Mouse (Mus musculus): ENCODE measurements around the gene Hist1h3b. TPM values are rescaled to one million over a fixed set of nuclear protein-coding genes. Genes with fewer than 3 reads are reported as not detected.

Hist1h3b gene
- polyA plus RNA-seq, 1 experiment from 2014 or later: 5.8 TPM

GRCm38 (mm10) chr13:23724239-23724638 lies 27.8 kb upstream of the Hist1h3b start:
- H3K27ac ChIP-seq: no peak overlapping the region
- H3K9ac ChIP-seq: no peak overlapping the region
- no peaks in the 10 kb centered on the region for H3K27me3 ChIP-seq (replicated peaks)
- no peaks in the 10 kb centered on the region for H3K36me3 ChIP-seq
- H3K4me2 ChIP-seq (replicated peaks): no peak overlapping the region
- 89% methylated on average over 4 of the region's 4 CpGs for WGBS
- H3K9me3 ChIP-seq: no peaks in the 10 kb centered on the region
- no peak for ATAC-seq (ENCODE audit: low FRiP score, low read depth)
- no peak overlapping the region for H3K4me3 ChIP-seq
- no peaks in the 10 kb centered on the region for H3K4me1 ChIP-seq

GRCm38 (mm10) chr13:23725213-23725612 lies 26.9 kb upstream of the Hist1h3b start:
- Histone ChIP-seq H3K4me1 (no peaks in the 10 kb centered on the region), H3K27ac (no peak overlapping the region), H3K4me3 (no peak overlapping the region), H3K36me3 (no peaks in the 10 kb centered on the region), H3K27me3 (replicated peaks) (no peaks in the 10 kb centered on the region), H3K9me3 (no peaks in the 10 kb centered on the region), H3K9ac (no peak overlapping the region), H3K4me2 (replicated peaks) (no peak overlapping the region)
- WGBS: 33% methylated on average over 1 of the region's 1 CpGs
- ATAC-seq (ENCODE audit: low FRiP score, low read depth): no peak

- no peak overlapping the region for H3K4me2 ChIP-seq (replicated peaks)
- no peaks in the 10 kb centered on the region for H3K36me3 ChIP-seq
- no peak overlapping the region for H3K9ac ChIP-seq
- no peak overlapping the region for H3K4me3 ChIP-seq
- H3K4me1 ChIP-seq: no peaks in the 10 kb centered on the region
- H3K9me3 ChIP-seq: no peaks in the 10 kb centered on the region
- no peaks in the 10 kb centered on the region for H3K27me3 ChIP-seq (replicated peaks)
- ATAC-seq (ENCODE audit: low FRiP score, low read depth): no peak
- 91% methylated on average over 18 of the region's 18 CpGs for WGBS
- H3K27ac ChIP-seq: no peak overlapping the region
Observed at GRCm38 (mm10) chr13:23728472-23729191, 23.4 kb upstream of the Hist1h3b start.

GRCm38 (mm10) chr13:23729192-23729525 lies 22.9 kb upstream of the Hist1h3b start:
- WGBS: 95% methylated on average over 9 of the region's 9 CpGs
- Histone ChIP-seq H3K4me2 (replicated peaks) (no peak overlapping the region), H3K9ac (no peak overlapping the region), H3K4me1 (no peaks in the 10 kb centered on the region), H3K4me3 (no peak overlapping the region), H3K9me3 (no peaks in the 10 kb centered on the region), H3K36me3 (no peaks in the 10 kb centered on the region), H3K27ac (no peak overlapping the region), H3K27me3 (replicated peaks) (no peaks in the 10 kb centered on the region)
- no peak for ATAC-seq (ENCODE audit: low FRiP score, low read depth)

- ATAC-seq (ENCODE audit: low FRiP score, low read depth): no peak
- whole genome bisulfite sequencing: 90% methylated on average over 5 of the region's 5 CpGs
- no peak overlapping the region for H3K27ac ChIP-seq
Observed at GRCm38 (mm10) chr13:23729706-23730105, 22.4 kb upstream of the Hist1h3b start.

GRCm38 (mm10) chr13:23730479-23730878 lies 21.6 kb upstream of the Hist1h3b start:
- no peak overlapping the region for H3K27ac ChIP-seq
- 30% methylated on average over 8 of the region's 8 CpGs for WGBS
- no peaks in the 10 kb centered on the region for H3K4me1 ChIP-seq
- H3K36me3 ChIP-seq: no peaks in the 10 kb centered on the region
- H3K9me3 ChIP-seq: no peaks in the 10 kb centered on the region
- H3K27me3 ChIP-seq (replicated peaks): no peaks in the 10 kb centered on the region
- H3K4me2 ChIP-seq (replicated peaks): no peak overlapping the region
- no peak for ATAC-seq (ENCODE audit: low FRiP score, low read depth)
- no peak overlapping the region for H3K4me3 ChIP-seq
- H3K9ac ChIP-seq: no peak overlapping the region

More at GRCm38 (mm10) chr13:23729706-23730105, 22.4 kb upstream of the Hist1h3b start:
- Histone ChIP-seq H3K9ac (no peak overlapping the region), H3K4me3 (no peak overlapping the region), H3K9me3 (no peaks in the 10 kb centered on the region), H3K36me3 (no peaks in the 10 kb centered on the region), H3K4me2 (replicated peaks) (no peak overlapping the region), H3K4me1 (no peaks in the 10 kb centered on the region), H3K27me3 (replicated peaks) (no peaks in the 10 kb centered on the region)

- WGBS: 26% methylated on average over 8 of the region's 8 CpGs
- ATAC-seq (ENCODE audit: low FRiP score, low read depth): no peak
- no peak overlapping the region for H3K4me3 ChIP-seq
Observed at GRCm38 (mm10) chr13:23732156-23732804, 19.8 kb upstream of the Hist1h3b start.

GRCm38 (mm10) chr13:23737091-23737490 lies 15.0 kb upstream of the Hist1h3b start:
- no peak overlapping the region for H3K27ac ChIP-seq

More at GRCm38 (mm10) chr13:23732156-23732804, 19.8 kb upstream of the Hist1h3b start:
- no peak overlapping the region for H3K9ac ChIP-seq
- H3K4me2 ChIP-seq (replicated peaks): no peak overlapping the region
- no peaks in the 10 kb centered on the region for H3K4me1 ChIP-seq
- no peaks in the 10 kb centered on the region for H3K9me3 ChIP-seq
- H3K36me3 ChIP-seq: no peaks in the 10 kb centered on the region
- no peaks in the 10 kb centered on the region for H3K27me3 ChIP-seq (replicated peaks)
- no peak overlapping the region for H3K27ac ChIP-seq

GRCm38 (mm10) chr13:23738041-23738440 lies 14.0 kb upstream of the Hist1h3b start:
- no peaks in the 10 kb centered on the region for H3K27me3 ChIP-seq (replicated peaks)
- peaks cover 10% of the 10 kb centered on the region for H3K4me1 ChIP-seq
- H3K9me3 ChIP-seq: no peaks in the 10 kb centered on the region
- peak overlapping the region; percentile 97 for H3K4me2 ChIP-seq (replicated peaks)
- no peak overlapping the region; the same call in 1 of the 2 replicates for H3K27ac ChIP-seq
- H3K9ac ChIP-seq: 0 out of 2 replicates have a peak overlapping the region, but pooled peaks have one; percentile 73
- H3K36me3 ChIP-seq: no peaks in the 10 kb centered on the region
- WGBS: 23% methylated on average over 4 of the region's 4 CpGs
- ATAC-seq (ENCODE audit: low FRiP score, low read depth): 0 out of 2 replicates have a peak, but pooled peaks have one; percentile 30
- H3K4me3 ChIP-seq: no peak overlapping the region

More at GRCm38 (mm10) chr13:23737091-23737490, 15.0 kb upstream of the Hist1h3b start:
- WGBS: 69% methylated on average over 5 of the region's 5 CpGs
- no peak overlapping the region for H3K4me3 ChIP-seq
- no peaks in the 10 kb centered on the region for H3K9me3 ChIP-seq
- H3K36me3 ChIP-seq: no peaks in the 10 kb centered on the region
- ATAC-seq (ENCODE audit: low FRiP score, low read depth): no peak
- peaks cover 10% of the 10 kb centered on the region for H3K4me1 ChIP-seq
- H3K27me3 ChIP-seq (replicated peaks): no peaks in the 10 kb centered on the region
- H3K4me2 ChIP-seq (replicated peaks): no peak overlapping the region
- H3K9ac ChIP-seq: no peak overlapping the region

GRCm38 (mm10) chr13:23738677-23739068 lies 13.4 kb upstream of the Hist1h3b start, which contains the start of gene Hist1h1c:
Gene Hist1h1c (plus strand): TSS chr13:23738808.
- H3K27me3 ChIP-seq (replicated peaks): no peaks in the 10 kb centered on the region
- WGBS: under 1% methylated on average over 36 of the region's 38 CpGs
- peak within 1 kb of the TSS; percentile 48 for H3K4me3 ChIP-seq
- no peaks in the 10 kb centered on the region for H3K9me3 ChIP-seq
- peak within 1 kb of the TSS; percentile 90 for H3K27ac ChIP-seq
- peak within 1 kb of the TSS; percentile 73 for H3K9ac ChIP-seq
- H3K4me2 ChIP-seq (replicated peaks): peak within 1 kb of the TSS; percentile 97
- no peaks in the 10 kb centered on the region for H3K36me3 ChIP-seq
- ATAC-seq (ENCODE audit: low FRiP score, low read depth): peak; percentile 95
- H3K4me1 ChIP-seq: peaks cover 10% of the 10 kb centered on the region

- Histone ChIP-seq H3K4me2 (replicated peaks) (peak overlapping the region; percentile 97), H3K9me3 (no peaks in the 10 kb centered on the region), H3K27ac (peak overlapping the region; percentile 90), H3K36me3 (no peaks in the 10 kb centered on the region), H3K9ac (peak overlapping the region; percentile 73), H3K4me3 (peak overlapping the region; percentile 48), H3K4me1 (peaks cover 10% of the 10 kb centered on the region), H3K27me3 (replicated peaks) (no peaks in the 10 kb centered on the region)
- under 1% methylated on average over 39 of the region's 39 CpGs for WGBS
- peak; percentile 91 for ATAC-seq (ENCODE audit: low FRiP score, low read depth)
Observed at GRCm38 (mm10) chr13:23739069-23739921, 12.8 kb upstream of the Hist1h3b start.

GRCm38 (mm10) chr13:23739922-23740252 lies 12.2 kb upstream of the Hist1h3b start:
- WGBS: 2% methylated on average over 14 of the region's 14 CpGs
- H3K4me2 ChIP-seq (replicated peaks): peak overlapping the region; percentile 97
- H3K4me1 ChIP-seq: peaks cover 10% of the 10 kb centered on the region
- peak overlapping the region; percentile 90 for H3K27ac ChIP-seq
- peak overlapping the region; percentile 73 for H3K9ac ChIP-seq
- no peaks in the 10 kb centered on the region for H3K27me3 ChIP-seq (replicated peaks)
- H3K9me3 ChIP-seq: no peaks in the 10 kb centered on the region
- H3K36me3 ChIP-seq: no peaks in the 10 kb centered on the region
- no peak for ATAC-seq (ENCODE audit: low FRiP score, low read depth)
- H3K4me3 ChIP-seq: peak overlapping the region; percentile 48

Measured in neural tube, embryonic 12.5 days (tissue).